Mouse (Mus musculus) midbrain, embryonic 16.5 days (tissue): Measurements from ENCODE around the gene Slc30a2. TPM values are rescaled to one million over a fixed set of nuclear protein-coding genes. Genes with fewer than 3 reads are reported as not detected.

Experiments used
- ATAC-seq: fragments of 200-750 bp; cut with Nextera tagmentation; 2 replicates; pipeline ENCODE4 v1.8.0; 2017; ENCODE audit warnings: moderate TSS enrichment
- H3K27ac ChIP-seq: fragments of 300-500 bp; sonication (generic); 2 replicates; pipeline ENCODE4 v1.5.1; 2014; ENCODE audit warnings: mild to moderate bottlenecking, low read length, mixed read lengths
- H3K27me3 ChIP-seq: fragments of 300-500 bp; sonication (generic); 2 replicates; pipeline ENCODE4 v1.6.1; 2014; ENCODE audit warnings: low read depth, low read length, mixed read lengths; ENCODE audit not compliant: control insufficient read depth, insufficient read depth
- H3K36me3 ChIP-seq: fragments of 300-500 bp; sonication (generic); 2 replicates; pipeline ENCODE4 v1.6.1; 2014; ENCODE audit warnings: mild to moderate bottlenecking, low read length, moderate library complexity, mixed read lengths; ENCODE audit not compliant: control insufficient read depth, insufficient read depth
- H3K4me1 ChIP-seq: fragments of 300-500 bp; sonication (generic); 2 replicates; pipeline ENCODE4 v1.6.1; 2014; ENCODE audit warnings: mild to moderate bottlenecking, low read length, mixed read lengths; ENCODE audit not compliant: control insufficient read depth, insufficient read depth
- H3K4me2 ChIP-seq: fragments of 300-500 bp; sonication (generic); 2 replicates; pipeline ENCODE4 v1.6.1; 2014; ENCODE audit warnings: mild to moderate bottlenecking, low read length, mixed read lengths
- H3K4me3 ChIP-seq: fragments of 300-500 bp; sonication (generic); 2 replicates; pipeline ENCODE4 v1.5.1; 2014; ENCODE audit warnings: low read depth, mild to moderate bottlenecking, low read length, moderate library complexity, mixed read lengths
- H3K9ac ChIP-seq: fragments of 300-500 bp; sonication (generic); 2 replicates; pipeline ENCODE4 v1.6.1; 2014; ENCODE audit warnings: low read depth, low read length, mixed read lengths
- H3K9me3 ChIP-seq: fragments of 300-500 bp; sonication (generic); replicated peaks from 2 replicates; pipeline ENCODE4 v1.6.1; 2014; ENCODE audit warnings: mild to moderate bottlenecking, low read length, mixed read lengths; ENCODE audit not compliant: control insufficient read depth, poor library complexity, severe bottlenecking
- WGBS: fragments of 180-500 bp; shearing (Covaris S2); extraction: QIAGEN DNeasy Blood & Tissue Kit; methylation state at CpG from one replicate; pipeline ENCODE4 v1.1.7; 2014; 5-methylcytosine and 5-hydroxymethylcytosine counted together
- polyA plus RNA-seq: library from polyadenylated mRNA; unstranded; fragments of >200 nt; fragmentation: Nextera tagmentation; extraction: Ambion mirVana; gene quantifications from 2 replicates; pipeline ENCODE4 v1.2.1, GENCODE M21; 2015

Slc30a2 gene
- polyA plus RNA-seq, 1 experiment from 2014 or later = 0.30 TPM

- no peaks in the 10 kb centered on the region for H3K27me3 ChIP-seq
- H3K4me1 ChIP-seq = peaks cover 11% of the 10 kb centered on the region; the same call in 1 of the 2 replicates
- H3K4me3 ChIP-seq = no peak overlapping the region
- no peak overlapping the region for H3K4me2 ChIP-seq
- H3K9ac ChIP-seq = no peak overlapping the region
- 91% methylated on average over 6 of the region's 6 CpGs for WGBS
- no peak for ATAC-seq
- no peak overlapping the region for H3K27ac ChIP-seq
- no peaks in the 10 kb centered on the region for H3K9me3 ChIP-seq
- no peaks in the 10 kb centered on the region for H3K36me3 ChIP-seq
Measured at GRCm38 (mm10) chr4:134359649-134360048, 16.7 kb downstream of the Slc30a2 start.

GRCm38 (mm10) chr4:134361215-134361614 is 18.2 kb downstream of the Slc30a2 start:
- H3K4me1 ChIP-seq = peaks cover 11% of the 10 kb centered on the region; the same call in 1 of the 2 replicates
- H3K9ac ChIP-seq = no peak overlapping the region
- H3K27me3 ChIP-seq = no peaks in the 10 kb centered on the region
- 52% methylated on average over 5 of the region's 5 CpGs for WGBS
- no peak overlapping the region for H3K27ac ChIP-seq
- no peaks in the 10 kb centered on the region for H3K9me3 ChIP-seq
- no peaks in the 10 kb centered on the region for H3K36me3 ChIP-seq
- no peak for ATAC-seq
- no peak overlapping the region for H3K4me2 ChIP-seq
- H3K4me3 ChIP-seq = no peak overlapping the region

GRCm38 (mm10) chr4:134362124-134362523 is 19.1 kb downstream of the Slc30a2 start:
- ATAC-seq = no peak

GRCm38 (mm10) chr4:134362586-134362985 is 19.6 kb downstream of the Slc30a2 start:
- no peak for ATAC-seq
- no peak overlapping the region for H3K9ac ChIP-seq
- no peaks in the 10 kb centered on the region for H3K9me3 ChIP-seq
- WGBS = 31% methylated on average over 9 of the region's 9 CpGs
- no peak overlapping the region for H3K4me2 ChIP-seq
- no peak overlapping the region for H3K4me3 ChIP-seq
- no peaks in the 10 kb centered on the region for H3K36me3 ChIP-seq
- H3K4me1 ChIP-seq = peaks cover 5% of the 10 kb centered on the region; the same call in 1 of the 2 replicates
- H3K27ac ChIP-seq = no peak overlapping the region
- no peaks in the 10 kb centered on the region for H3K27me3 ChIP-seq

More at GRCm38 (mm10) chr4:134362124-134362523, 19.1 kb downstream of the Slc30a2 start:
- 68% methylated on average over 9 of the region's 9 CpGs for WGBS
- H3K36me3 ChIP-seq = no peaks in the 10 kb centered on the region
- H3K27ac ChIP-seq = no peak overlapping the region
- no peak overlapping the region for H3K9ac ChIP-seq
- H3K4me1 ChIP-seq = peaks cover 9% of the 10 kb centered on the region; the same call in 1 of the 2 replicates
- no peaks in the 10 kb centered on the region for H3K27me3 ChIP-seq
- H3K4me2 ChIP-seq = no peak overlapping the region
- no peak overlapping the region for H3K4me3 ChIP-seq
- H3K9me3 ChIP-seq = no peaks in the 10 kb centered on the region

GRCm38 (mm10) chr4:134365280-134365679 is 22.3 kb downstream of the Slc30a2 start:
- Histone ChIP-seq H3K4me1 (0 out of 2 replicates have a peak, but pooled peaks cover 2% of the 10 kb centered on the region), H3K27ac (no peak overlapping the region), H3K27me3 (peaks cover 10% of the 10 kb centered on the region), H3K9ac (no peak overlapping the region), H3K36me3 (no peaks in the 10 kb centered on the region), H3K9me3 (no peaks in the 10 kb centered on the region), H3K4me2 (no peak overlapping the region), H3K4me3 (no peak overlapping the region)
- ATAC-seq = no peak
- WGBS = 48% methylated on average over 5 of the region's 5 CpGs

GRCm38 (mm10) chr4:134370649-134371221 is 27.8 kb downstream of the Slc30a2 start:
- no peaks in the 10 kb centered on the region for H3K9me3 ChIP-seq
- no peaks in the 10 kb centered on the region for H3K36me3 ChIP-seq
- H3K27ac ChIP-seq = no peak overlapping the region
- H3K27me3 ChIP-seq = peaks cover 29% of the 10 kb centered on the region
- peak overlapping the region; percentile 99 for H3K4me2 ChIP-seq
- peaks cover 9% of the 10 kb centered on the region for H3K4me1 ChIP-seq
- peak overlapping the region; percentile 23 for H3K4me3 ChIP-seq
- ATAC-seq = no peak
- peak overlapping the region; percentile 51; the same call in 1 of the 2 replicates for H3K9ac ChIP-seq
- whole genome bisulfite sequencing = 1% methylated on average over 18 of the region's 18 CpGs

- Histone ChIP-seq H3K27me3 (peaks cover 29% of the 10 kb centered on the region), H3K4me1 (peaks cover 9% of the 10 kb centered on the region), H3K4me2 (peak overlapping the region; percentile 99), H3K27ac (no peak overlapping the region), H3K36me3 (no peaks in the 10 kb centered on the region), H3K9ac (peak overlapping the region; percentile 51; the same call in 1 of the 2 replicates), H3K9me3 (no peaks in the 10 kb centered on the region), H3K4me3 (peak overlapping the region; percentile 23)
- WGBS = under 1% methylated on average over 17 of the region's 17 CpGs
- ATAC-seq = no peak
Measured at GRCm38 (mm10) chr4:134371316-134371855, 28.4 kb downstream of the Slc30a2 start.

- H3K4me3 ChIP-seq = peak overlapping the region; percentile 55
- H3K36me3 ChIP-seq = no peaks in the 10 kb centered on the region
- WGBS = 0% methylated on average over 16 of the region's 16 CpGs
- peak; percentile 88 for ATAC-seq
- no peaks in the 10 kb centered on the region for H3K9me3 ChIP-seq
- peak overlapping the region; percentile 67 for H3K9ac ChIP-seq
- H3K4me1 ChIP-seq = peaks cover 9% of the 10 kb centered on the region
- H3K4me2 ChIP-seq = peak overlapping the region; percentile 99
- H3K27ac ChIP-seq = no peak overlapping the region
- peaks cover 29% of the 10 kb centered on the region for H3K27me3 ChIP-seq
Measured at GRCm38 (mm10) chr4:134372294-134372747, 29.3 kb downstream of the Slc30a2 start.

GRCm38 (mm10) chr4:134373295-134373694 is 30.3 kb downstream of the Slc30a2 start:
- WGBS = 76% methylated on average over 8 of the region's 8 CpGs
- no peaks in the 10 kb centered on the region for H3K36me3 ChIP-seq
- no peak overlapping the region for H3K4me2 ChIP-seq
- no peak overlapping the region for H3K27ac ChIP-seq
- H3K27me3 ChIP-seq = peaks cover 29% of the 10 kb centered on the region
- H3K9ac ChIP-seq = no peak overlapping the region
- no peak overlapping the region for H3K4me3 ChIP-seq
- H3K4me1 ChIP-seq = peaks cover 9% of the 10 kb centered on the region
- ATAC-seq = no peak
- no peaks in the 10 kb centered on the region for H3K9me3 ChIP-seq
